Mouse (Mus musculus): ENCODE measurements around the gene Frmd4a.

GRCm38 (mm10) chr2:4300816-4301215 lies 283.3 kb downstream of the Frmd4a start:
- no peak for TF ChIP-seq CTCF (IDR thresholded peaks at IDR 0.05; ENCODE audit: extremely low read depth, insufficient read depth, insufficient read length, insufficient replicate concordance)
- no peak for TF ChIP-seq POLR2A (IDR thresholded peaks at IDR 0.05; ENCODE audit: low read depth, low read length)

All from spleen, adult 2 months (tissue).